Mouse (Mus musculus): Measurements from ENCODE around the gene Olfr575. TPM values are rescaled to one million over a fixed set of nuclear protein-coding genes. Genes with fewer than 3 reads are reported as not detected.

The Olfr575 gene
- polyA plus RNA-seq, 1 experiment from 2014 or later: not detected

DNA sequence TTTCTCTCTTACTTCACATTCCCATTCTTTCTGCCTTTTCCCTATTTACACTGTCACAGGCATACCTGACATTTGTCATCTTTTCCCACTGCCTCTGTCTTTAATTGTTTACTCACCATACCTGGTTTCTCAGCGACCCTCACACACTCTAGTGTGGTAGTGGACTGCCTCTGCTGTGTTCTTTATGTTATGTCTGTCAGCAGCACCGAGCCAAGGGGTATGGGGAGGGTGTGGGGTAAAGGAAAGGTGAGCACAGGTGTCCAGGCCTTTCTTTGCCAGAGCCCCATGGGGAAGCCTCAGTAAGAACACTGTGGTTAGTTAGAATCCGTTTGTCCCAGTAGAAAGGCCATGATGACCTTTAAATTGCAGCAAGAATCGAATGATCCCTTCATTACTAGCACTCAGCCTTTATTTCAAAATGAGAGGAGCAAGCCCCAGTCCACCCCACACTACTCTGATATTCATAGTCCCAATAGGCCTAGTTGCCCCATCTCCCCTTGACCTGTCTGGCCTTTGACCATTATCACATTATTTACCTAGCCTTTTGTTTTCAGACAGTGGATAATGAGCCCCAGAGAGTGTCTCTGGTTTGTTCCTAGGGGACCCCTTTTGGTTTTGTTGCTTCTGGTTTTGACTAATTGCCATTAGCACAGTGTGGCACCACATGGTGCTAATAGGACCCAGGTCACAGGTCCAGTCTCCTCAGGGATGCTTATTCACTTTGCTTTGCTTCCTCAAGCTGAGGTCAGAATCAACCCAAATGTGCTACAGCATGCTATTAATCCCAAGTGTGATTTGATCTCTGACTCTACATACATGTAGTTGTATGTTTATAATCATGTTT lies 41.3 kb downstream of the Olfr575 start, which contains the start of gene Olfr571:
TSS of gene Olfr571 (minus strand) at position 505 of the 844 bp plus-strand sequence.
- H3K27ac ChIP-seq (replicated peaks): no peak within 1 kb of the TSS
- H3K27me3 ChIP-seq (ENCODE audit: low read depth, poor library complexity, severe bottlenecking): no peaks in the 10 kb centered on the region
- DNase-seq (ENCODE audit: low spot score): no peak
- H3K4me3 ChIP-seq: no peak within 1 kb of the TSS
- H3K4me1 ChIP-seq: no peaks in the 10 kb centered on the region
- no peaks in the 10 kb centered on the region for H3K9me3 ChIP-seq (replicated peaks)
- WGBS: 69% methylated on average over 4 of the region's 4 CpGs
- no peaks in the 10 kb centered on the region for H3K36me3 ChIP-seq

DNA sequence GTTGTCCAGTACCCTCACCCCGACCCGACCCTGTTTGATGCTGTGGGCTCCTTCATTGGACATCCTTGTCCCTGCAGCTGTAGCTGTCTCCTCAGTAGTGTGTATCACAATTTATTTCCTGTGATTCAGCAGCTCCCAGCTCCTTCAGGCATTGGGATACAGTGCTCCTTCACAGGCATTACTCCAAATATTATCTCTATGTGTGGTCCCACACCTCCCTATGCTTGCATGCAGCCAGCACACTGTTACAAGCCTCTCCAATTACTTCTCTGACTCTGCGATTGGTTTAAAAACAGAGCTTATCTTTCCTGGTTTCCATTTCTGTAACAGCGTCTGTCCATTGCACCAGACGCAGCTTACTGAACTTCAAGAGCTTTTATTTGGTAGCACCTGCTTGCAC lies 42.2 kb downstream of the Olfr575 start:
- H3K27me3 ChIP-seq (ENCODE audit: low read depth, poor library complexity, severe bottlenecking): no peaks in the 10 kb centered on the region
- H3K36me3 ChIP-seq: no peaks in the 10 kb centered on the region
- DNase-seq (ENCODE audit: low spot score): no peak
- no peaks in the 10 kb centered on the region for H3K4me1 ChIP-seq
- H3K9me3 ChIP-seq (replicated peaks): no peaks in the 10 kb centered on the region
- no peak overlapping the region for H3K27ac ChIP-seq (replicated peaks)
- 82% methylated on average over 5 of the region's 5 CpGs for WGBS
- no peak overlapping the region for H3K4me3 ChIP-seq

DNA sequence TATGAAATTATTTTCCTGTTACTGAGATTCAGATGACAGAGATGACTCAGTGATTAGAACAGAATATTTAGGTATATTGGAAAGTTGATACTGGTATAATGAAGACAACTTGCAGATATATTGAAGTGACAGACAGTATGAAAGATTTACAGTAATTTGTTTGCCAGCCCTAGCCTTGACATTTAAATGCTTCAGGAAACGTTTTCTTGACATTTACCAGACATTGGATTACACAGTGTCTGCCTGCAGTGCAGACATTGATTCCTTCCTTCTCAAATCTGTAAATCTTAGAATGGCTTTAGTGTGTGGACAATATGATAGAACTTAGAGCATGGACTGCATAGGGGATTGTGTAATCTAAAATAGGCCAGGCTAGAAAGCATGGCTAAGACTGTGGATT lies 43.3 kb downstream of the Olfr575 start:
- 74% methylated on average over 1 of the region's 1 CpGs for WGBS
- H3K27me3 ChIP-seq (ENCODE audit: low read depth, poor library complexity, severe bottlenecking): no peaks in the 10 kb centered on the region
- H3K36me3 ChIP-seq: no peaks in the 10 kb centered on the region
- H3K27ac ChIP-seq (replicated peaks): no peak overlapping the region
- no peak overlapping the region for H3K4me3 ChIP-seq
- no peaks in the 10 kb centered on the region for H3K9me3 ChIP-seq (replicated peaks)
- H3K4me1 ChIP-seq: no peaks in the 10 kb centered on the region
- DNase-seq (ENCODE audit: low spot score): no peak

Other genes with a start within 250 kb of the Olfr575 start
- not detected in 2 replicates for gene Olfr33, start 239.7 kb downstream of the Olfr575 start, polyA plus RNA-seq (2016; fragmentation: Nextera tagmentation; extraction: Ambion mirVana)
- not detected in 2 replicates for gene Olfr559, start 231.3 kb downstream of the Olfr575 start, polyA plus RNA-seq (2016; fragmentation: Nextera tagmentation; extraction: Ambion mirVana)
- gene Olfr560, start 199.4 kb downstream of the Olfr575 start, polyA plus RNA-seq (2016; fragmentation: Nextera tagmentation; extraction: Ambion mirVana): not detected in 2 replicates
- gene Olfr78, start 199.3 kb downstream of the Olfr575 start, polyA plus RNA-seq (2016; fragmentation: Nextera tagmentation; extraction: Ambion mirVana): not detected in 2 replicates
- gene Olfr561, start 187.6 kb downstream of the Olfr575 start, polyA plus RNA-seq (2016; fragmentation: Nextera tagmentation; extraction: Ambion mirVana): not detected in 2 replicates
- not detected in 2 replicates for gene Olfr564, start 155.3 kb downstream of the Olfr575 start, polyA plus RNA-seq (2016; fragmentation: Nextera tagmentation; extraction: Ambion mirVana)
- not detected in 2 replicates for gene Olfr566, start 100.0 kb downstream of the Olfr575 start, polyA plus RNA-seq (2016; fragmentation: Nextera tagmentation; extraction: Ambion mirVana)
- not detected in 2 replicates for gene Olfr568, start 81.7 kb downstream of the Olfr575 start, polyA plus RNA-seq (2016; fragmentation: Nextera tagmentation; extraction: Ambion mirVana)
- not detected in 2 replicates for gene Olfr569, start 67.9 kb downstream of the Olfr575 start, polyA plus RNA-seq (2016; fragmentation: Nextera tagmentation; extraction: Ambion mirVana)
- gene Olfr570, start 64.2 kb downstream of the Olfr575 start, polyA plus RNA-seq (2016; fragmentation: Nextera tagmentation; extraction: Ambion mirVana): not detected in 2 replicates
- gene Olfr571, start 41.2 kb downstream of the Olfr575 start, polyA plus RNA-seq (2016; fragmentation: Nextera tagmentation; extraction: Ambion mirVana): not detected in 2 replicates
- gene Olfr572, start 34.4 kb downstream of the Olfr575 start, polyA plus RNA-seq (2016; fragmentation: Nextera tagmentation; extraction: Ambion mirVana): not detected in 2 replicates
- gene Olfr573-ps1, start 16.2 kb downstream of the Olfr575 start, polyA plus RNA-seq (2016; fragmentation: Nextera tagmentation; extraction: Ambion mirVana): not detected in 2 replicates
- not detected in 2 replicates for gene Olfr574, start 10.3 kb downstream of the Olfr575 start, polyA plus RNA-seq (2016; fragmentation: Nextera tagmentation; extraction: Ambion mirVana)
- not detected in 2 replicates for gene Olfr576, start 3.9 kb upstream of the Olfr575 start, polyA plus RNA-seq (2016; fragmentation: Nextera tagmentation; extraction: Ambion mirVana)
- not detected in 2 replicates for gene Olfr577, start 17.2 kb upstream of the Olfr575 start, polyA plus RNA-seq (2016; fragmentation: Nextera tagmentation; extraction: Ambion mirVana)
- gene Olfr578, start 30.5 kb upstream of the Olfr575 start, polyA plus RNA-seq (2016; fragmentation: Nextera tagmentation; extraction: Ambion mirVana): not detected in 2 replicates
- gene Olfr582, start 79.2 kb upstream of the Olfr575 start, polyA plus RNA-seq (2016; fragmentation: Nextera tagmentation; extraction: Ambion mirVana): not detected in 2 replicates
- not detected in 2 replicates for gene Olfr583, start 92.5 kb upstream of the Olfr575 start, polyA plus RNA-seq (2016; fragmentation: Nextera tagmentation; extraction: Ambion mirVana)
- not detected in 2 replicates for gene Olfr584, start 123.1 kb upstream of the Olfr575 start, polyA plus RNA-seq (2016; fragmentation: Nextera tagmentation; extraction: Ambion mirVana)
- not detected in 2 replicates for gene Olfr585, start 138.9 kb upstream of the Olfr575 start, polyA plus RNA-seq (2016; fragmentation: Nextera tagmentation; extraction: Ambion mirVana)
- gene Olfr586, start 166.9 kb upstream of the Olfr575 start, polyA plus RNA-seq (2016; fragmentation: Nextera tagmentation; extraction: Ambion mirVana): not detected in 2 replicates
- gene Olfr588-ps1, start 182.1 kb upstream of the Olfr575 start, polyA plus RNA-seq (2016; fragmentation: Nextera tagmentation; extraction: Ambion mirVana): not detected in 2 replicates
- gene Olfr589, start 197.6 kb upstream of the Olfr575 start, polyA plus RNA-seq (2016; fragmentation: Nextera tagmentation; extraction: Ambion mirVana): not detected in 2 replicates
- not detected in 2 replicates for gene Olfr591, start 219.6 kb upstream of the Olfr575 start, polyA plus RNA-seq (2016; fragmentation: Nextera tagmentation; extraction: Ambion mirVana)
- not detected in 2 replicates for gene Olfr592, start 226.0 kb upstream of the Olfr575 start, polyA plus RNA-seq (2016; fragmentation: Nextera tagmentation; extraction: Ambion mirVana)

All from midbrain, embryonic 10.5 days (tissue).